Mouse (Mus musculus) embryonic facial prominence, embryonic 11.5 days (tissue): ENCODE results near the gene Nckap5. TPM values are rescaled to one million over a fixed set of nuclear protein-coding genes. Genes with fewer than 3 reads are reported as not detected.

Source experiments
- ATAC-seq: fragments of 200-750 bp; cut with Nextera tagmentation; replicated peaks from 2 replicates; pipeline ENCODE4 v1.8.0; 2017; ENCODE audit warnings: low read depth; ENCODE audit not compliant: insufficient number of reproducible peaks, low FRiP score, low TSS enrichment
- DNase-seq: peaks from one replicate; pipeline ENCODE4 v3.0.0-alpha.2; 2015; ENCODE audit warnings: low spot score
- H3K27ac ChIP-seq: fragments of 300-500 bp; sonication (generic); replicated peaks from 2 replicates; pipeline ENCODE4 v1.5.1; 2014; ENCODE audit warnings: mild to moderate bottlenecking, low read depth, low read length, control low read depth
- H3K27me3 ChIP-seq: fragments of 300-500 bp; sonication (generic); 2 replicates; pipeline ENCODE4 v1.6.1; 2014; ENCODE audit warnings: mild to moderate bottlenecking, low read length, moderate library complexity, mixed read lengths; ENCODE audit not compliant: control insufficient read depth, insufficient read depth
- H3K36me3 ChIP-seq: fragments of 300-500 bp; sonication (generic); replicated peaks from 2 replicates; pipeline ENCODE4 v1.6.1; 2014; ENCODE audit warnings: low read depth, mild to moderate bottlenecking, low read length, moderate library complexity, mixed read lengths; ENCODE audit not compliant: control insufficient read depth, insufficient read depth
- H3K4me1 ChIP-seq: fragments of 300-500 bp; sonication (generic); 2 replicates; pipeline ENCODE4 v1.6.1; 2014; ENCODE audit warnings: low read length, mixed read lengths; ENCODE audit not compliant: control insufficient read depth, insufficient read depth
- H3K4me2 ChIP-seq: fragments of 300-500 bp; sonication (generic); 2 replicates; pipeline ENCODE4 v1.6.1; 2014; ENCODE audit warnings: low read depth, mild to moderate bottlenecking, control low read depth, low read length, moderate library complexity
- H3K4me3 ChIP-seq: fragments of 300-500 bp; sonication (generic); 2 replicates; pipeline ENCODE4 v1.5.1; 2014; ENCODE audit warnings: low read depth, low read length, control low read depth
- H3K9ac ChIP-seq: fragments of 300-500 bp; sonication (generic); replicated peaks from 2 replicates; pipeline ENCODE4 v1.6.1; 2014; ENCODE audit warnings: mild to moderate bottlenecking, control low read depth, low read length
- H3K9me3 ChIP-seq: fragments of 300-500 bp; sonication (generic); replicated peaks from 2 replicates; pipeline ENCODE4 v1.6.1; 2016; ENCODE audit warnings: mild to moderate bottlenecking, low read length, inconsistent platforms, mixed read lengths; ENCODE audit not compliant: control insufficient read depth
- WGBS: fragments of 180-500 bp; shearing (Covaris S2); extraction: QIAGEN DNeasy Blood & Tissue Kit; methylation state at CpG from one replicate; pipeline ENCODE4 v1.1.7; 2014; 5-methylcytosine and 5-hydroxymethylcytosine counted together
- polyA plus RNA-seq: library from polyadenylated mRNA; unstranded; fragments of >200 nt; fragmentation: Nextera tagmentation; extraction: Ambion mirVana; gene quantifications from 2 replicates; pipeline ENCODE4 v1.2.1, GENCODE M21; 2014

Nckap5 gene
- polyA plus RNA-seq, 1 experiment from 2014 or later: 5.7 TPM

DNA sequence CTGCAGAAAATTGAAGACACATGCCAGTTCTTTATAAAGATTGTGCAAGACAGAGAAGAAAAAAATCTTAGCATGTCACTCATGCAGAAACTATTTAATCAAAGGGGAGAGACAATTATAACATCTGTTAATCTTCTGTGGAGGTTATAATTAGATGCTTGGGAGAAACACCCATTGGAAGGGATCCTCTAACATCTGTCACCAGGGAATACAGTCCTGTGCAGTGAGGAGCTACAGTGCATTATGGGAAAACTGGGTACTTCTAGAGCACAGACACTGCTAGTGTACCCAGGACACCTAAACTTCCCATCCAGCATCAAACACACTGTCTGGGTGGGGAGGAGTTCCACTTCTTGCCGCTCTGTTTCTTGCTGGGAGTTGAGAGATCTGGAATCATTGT is 108.7 kb downstream of the Nckap5 start:
- Histone ChIP-seq H3K4me3 (no peak overlapping the region), H3K36me3 (no peaks in the 10 kb centered on the region), H3K4me1 (no peaks in the 10 kb centered on the region), H3K27me3 (no peaks in the 10 kb centered on the region), H3K27ac (no peak overlapping the region), H3K4me2 (no peak overlapping the region), H3K9me3 (no peaks in the 10 kb centered on the region), H3K9ac (no peak overlapping the region)
- ATAC-seq (no peak), DNase-seq (no peak)
- WGBS: 79% methylated on average over 1 of the region's 1 CpGs

DNA sequence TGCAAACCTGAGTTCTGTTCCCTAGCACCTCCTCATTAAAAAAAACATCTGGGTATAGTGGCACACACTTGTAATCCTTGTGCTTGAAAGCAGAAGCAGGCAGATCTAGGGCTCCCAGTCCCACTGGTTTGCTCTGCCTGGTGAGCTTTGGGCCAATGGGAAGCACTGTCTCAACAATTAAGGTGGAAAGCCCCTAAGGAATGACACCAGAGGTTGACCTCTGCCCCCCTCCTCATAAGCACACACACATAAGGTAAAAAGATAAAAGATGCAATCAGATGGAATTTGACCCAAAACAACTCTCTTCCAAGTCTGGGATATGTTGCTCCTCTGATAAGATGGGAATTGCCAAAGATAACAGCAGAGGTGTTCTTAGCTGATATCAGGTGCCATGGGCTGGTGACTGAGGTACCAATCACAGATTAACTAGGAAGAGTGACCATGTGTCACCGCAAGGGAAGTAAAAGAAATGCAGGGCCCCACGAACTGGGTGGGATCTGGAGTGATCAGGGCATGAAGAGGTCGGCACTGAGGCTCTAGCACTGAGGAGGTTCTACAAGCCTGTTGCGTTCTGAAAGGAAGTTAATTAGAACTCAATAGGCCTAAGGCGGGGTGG is 110.8 kb downstream of the Nckap5 start:
- no peak overlapping the region for H3K9ac ChIP-seq
- no peaks in the 10 kb centered on the region for H3K9me3 ChIP-seq
- DNase-seq (no peak), ATAC-seq (no peak)
- H3K27ac ChIP-seq: no peak overlapping the region
- no peaks in the 10 kb centered on the region for H3K36me3 ChIP-seq
- no peak overlapping the region for H3K4me2 ChIP-seq
- no peaks in the 10 kb centered on the region for H3K4me1 ChIP-seq
- WGBS: 68% methylated on average over 5 of the region's 5 CpGs
- no peaks in the 10 kb centered on the region for H3K27me3 ChIP-seq
- H3K4me3 ChIP-seq: no peak overlapping the region

DNA sequence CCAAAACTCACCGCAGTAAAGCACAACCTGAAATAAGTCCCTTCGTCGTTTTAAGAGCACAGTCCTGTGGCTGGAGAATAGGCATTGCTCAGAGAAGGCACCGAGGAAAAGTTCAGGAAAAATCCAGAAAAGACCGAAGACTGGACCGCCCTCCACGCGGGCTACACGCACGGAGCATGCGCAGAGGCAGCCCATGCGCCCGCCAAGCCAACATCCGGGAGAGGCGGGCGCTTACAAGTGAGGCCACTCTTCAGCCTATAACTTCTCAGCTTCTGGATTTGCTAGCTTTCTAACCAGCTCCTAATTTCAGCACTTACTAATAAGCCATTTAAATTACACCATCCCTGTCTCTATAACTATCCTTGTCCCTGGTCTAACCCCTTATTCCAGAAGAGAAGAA is 124.0 kb downstream of the Nckap5 start:
- 91% methylated on average over 16 of the region's 16 CpGs for WGBS
- Histone ChIP-seq H3K4me2 (no peak overlapping the region), H3K4me1 (no peaks in the 10 kb centered on the region), H3K36me3 (no peaks in the 10 kb centered on the region), H3K4me3 (no peak overlapping the region), H3K9me3 (no peaks in the 10 kb centered on the region), H3K9ac (no peak overlapping the region), H3K27ac (no peak overlapping the region), H3K27me3 (no peaks in the 10 kb centered on the region)
- ATAC-seq (no peak), DNase-seq (no peak)

DNA sequence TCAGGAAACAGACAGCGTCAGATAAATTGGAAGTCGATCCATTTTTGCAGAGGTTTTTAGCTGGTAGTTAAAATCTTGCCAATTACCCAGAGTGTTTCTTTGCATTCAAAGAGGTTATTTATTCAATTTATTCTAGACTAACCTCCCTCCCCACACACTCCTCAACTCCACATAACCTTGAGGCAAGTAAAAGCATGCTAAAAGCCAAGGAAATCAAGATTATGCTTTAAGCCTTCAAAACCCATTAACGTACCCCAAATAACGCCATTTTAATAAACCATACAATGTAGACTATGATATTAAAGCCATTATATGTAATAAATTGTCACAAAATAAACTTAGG is 129.7 kb downstream of the Nckap5 start:
- 86% methylated on average over 4 of the region's 4 CpGs for WGBS

DNA sequence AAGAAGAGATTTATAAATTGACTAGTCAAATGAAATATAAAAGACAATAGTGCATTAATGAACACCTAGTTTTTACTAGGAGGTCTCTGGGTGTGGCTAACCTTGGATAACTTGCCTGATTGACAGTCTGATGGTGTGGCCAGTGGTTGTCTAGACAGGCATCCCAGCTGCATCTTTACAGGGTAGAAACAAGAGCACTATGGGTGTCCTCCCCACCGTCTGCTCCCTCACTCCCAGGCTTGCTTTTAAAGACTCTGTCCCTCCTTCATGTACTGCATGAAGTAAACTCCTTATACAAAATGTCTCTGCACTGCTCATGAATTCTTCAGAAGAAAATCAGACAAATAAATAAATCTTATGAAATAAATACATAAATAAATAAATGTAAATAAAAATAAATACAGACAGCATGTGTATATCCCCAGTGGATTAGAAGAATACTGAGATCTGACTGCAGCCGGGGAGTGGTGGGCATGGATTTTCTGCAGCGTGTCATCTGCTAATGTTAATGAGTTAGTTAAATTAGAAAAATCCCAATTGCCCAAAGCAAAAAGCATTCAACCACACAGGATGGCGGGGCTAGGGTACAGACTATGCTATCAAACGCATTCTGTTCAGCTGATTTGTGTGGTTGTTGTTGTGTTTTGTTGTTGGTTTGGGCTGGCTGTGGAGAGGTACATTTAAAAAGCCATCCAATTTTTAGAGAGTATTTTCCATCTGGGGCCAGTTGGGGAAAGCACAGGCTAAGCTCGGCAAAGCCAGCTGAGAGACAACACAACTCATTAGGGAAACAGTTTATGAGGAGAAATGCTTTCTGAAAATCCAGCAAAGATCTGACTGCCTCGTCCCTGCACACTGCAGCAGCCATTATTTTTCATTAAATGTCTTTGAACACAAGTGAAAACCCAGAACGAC is 130.3 kb downstream of the Nckap5 start:
- Histone ChIP-seq H3K4me2 (no peak overlapping the region), H3K4me1 (no peaks in the 10 kb centered on the region), H3K9ac (no peak overlapping the region), H3K27me3 (no peaks in the 10 kb centered on the region), H3K4me3 (no peak overlapping the region), H3K36me3 (no peaks in the 10 kb centered on the region), H3K9me3 (no peaks in the 10 kb centered on the region), H3K27ac (no peak overlapping the region)
- DNase-seq: no peak
- no peak for ATAC-seq
- 57% methylated on average over 8 of the region's 8 CpGs for WGBS

More for the DNA sequence above, 129.7 kb downstream of the Nckap5 start:
- no peaks in the 10 kb centered on the region for H3K4me1 ChIP-seq
- no peaks in the 10 kb centered on the region for H3K27me3 ChIP-seq
- no peak overlapping the region for H3K4me3 ChIP-seq
- H3K4me2 ChIP-seq: no peak overlapping the region
- no peak overlapping the region for H3K27ac ChIP-seq
- no peaks in the 10 kb centered on the region for H3K9me3 ChIP-seq
- H3K36me3 ChIP-seq: no peaks in the 10 kb centered on the region
- ATAC-seq (no peak), DNase-seq (no peak)
- no peak overlapping the region for H3K9ac ChIP-seq

DNA sequence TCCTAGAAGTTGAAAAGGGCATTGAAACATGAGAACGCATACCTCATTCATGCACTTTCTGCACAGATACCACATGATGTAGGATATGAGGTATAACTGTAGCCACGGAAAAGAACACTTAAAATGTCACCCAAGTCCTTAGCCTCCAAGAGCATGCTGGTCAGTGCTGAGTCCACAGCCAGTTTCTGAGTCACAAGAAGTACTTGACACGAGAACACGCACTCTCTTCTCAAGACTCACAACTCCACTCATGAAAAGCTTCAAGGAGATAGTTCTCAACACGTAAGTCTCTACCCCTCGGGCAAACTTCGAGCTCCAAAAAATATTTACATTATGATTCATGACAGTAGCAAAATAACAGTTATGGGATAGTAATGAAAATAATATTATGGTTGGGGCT is 137.0 kb downstream of the Nckap5 start:
- WGBS: 84% methylated on average over 7 of the region's 7 CpGs
- no peak overlapping the region for H3K9ac ChIP-seq
- no peak for DNase-seq
- no peaks in the 10 kb centered on the region for H3K27me3 ChIP-seq
- no peak overlapping the region for H3K27ac ChIP-seq
- H3K9me3 ChIP-seq: no peaks in the 10 kb centered on the region
- H3K4me2 ChIP-seq: no peak overlapping the region
- no peak overlapping the region for H3K4me3 ChIP-seq
- ATAC-seq: no peak
- H3K4me1 ChIP-seq: no peaks in the 10 kb centered on the region
- no peaks in the 10 kb centered on the region for H3K36me3 ChIP-seq

DNA sequence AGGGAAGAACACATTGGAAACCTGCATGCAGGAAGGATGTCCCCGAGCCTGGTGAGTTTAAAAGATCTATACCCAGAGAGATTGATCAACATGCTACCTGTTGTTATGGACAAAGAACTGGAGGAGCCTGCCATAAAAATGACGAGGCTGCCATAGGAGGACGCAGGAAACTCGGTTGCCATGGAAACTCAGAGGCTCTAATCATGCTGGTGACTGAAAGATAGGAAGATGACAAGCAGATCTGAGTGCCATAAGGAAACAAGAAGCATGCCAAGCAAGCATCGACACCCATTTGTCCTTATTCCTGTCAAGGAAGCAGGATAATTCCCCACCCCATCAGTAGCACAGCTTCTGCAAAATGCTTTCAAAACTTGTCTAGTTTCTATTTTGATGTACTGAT is 142.0 kb downstream of the Nckap5 start:
- no peak overlapping the region for H3K9ac ChIP-seq
- H3K9me3 ChIP-seq: no peaks in the 10 kb centered on the region
- H3K36me3 ChIP-seq: no peaks in the 10 kb centered on the region
- H3K4me2 ChIP-seq: no peak overlapping the region
- no peaks in the 10 kb centered on the region for H3K27me3 ChIP-seq
- no peaks in the 10 kb centered on the region for H3K4me1 ChIP-seq
- 71% methylated on average over 5 of the region's 5 CpGs for WGBS
- no peak for ATAC-seq
- DNase-seq: no peak
- no peak overlapping the region for H3K27ac ChIP-seq
- no peak overlapping the region for H3K4me3 ChIP-seq

DNA sequence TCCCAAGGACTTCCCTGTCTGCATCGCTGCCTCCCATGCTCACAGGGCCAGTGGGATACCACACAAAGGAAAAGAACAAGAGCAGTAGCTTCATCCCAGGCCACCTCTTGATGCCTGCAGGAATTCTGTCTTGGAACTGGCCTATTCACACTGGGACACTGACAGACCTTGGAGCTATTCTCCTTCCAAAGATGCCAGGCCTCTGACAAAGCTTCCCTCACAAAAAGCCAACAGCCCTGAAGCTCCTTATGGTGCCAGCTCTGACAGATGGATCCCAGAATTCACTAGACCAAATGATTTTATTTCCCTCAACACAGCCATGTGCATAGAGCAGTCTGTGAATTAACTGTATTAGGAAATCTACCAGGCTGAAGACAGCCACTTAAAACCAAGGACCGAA is 143.9 kb downstream of the Nckap5 start:
- Histone ChIP-seq H3K4me3 (no peak overlapping the region), H3K27ac (no peak overlapping the region)

More for the DNA sequence above, 143.9 kb downstream of the Nckap5 start:
- no peaks in the 10 kb centered on the region for H3K4me1 ChIP-seq
- ATAC-seq (no peak), DNase-seq (no peak)
- no peak overlapping the region for H3K9ac ChIP-seq
- 79% methylated on average over 2 of the region's 2 CpGs for WGBS
- no peaks in the 10 kb centered on the region for H3K36me3 ChIP-seq
- no peaks in the 10 kb centered on the region for H3K27me3 ChIP-seq
- no peaks in the 10 kb centered on the region for H3K9me3 ChIP-seq
- H3K4me2 ChIP-seq: no peak overlapping the region
